In the genomic region with DNA sequence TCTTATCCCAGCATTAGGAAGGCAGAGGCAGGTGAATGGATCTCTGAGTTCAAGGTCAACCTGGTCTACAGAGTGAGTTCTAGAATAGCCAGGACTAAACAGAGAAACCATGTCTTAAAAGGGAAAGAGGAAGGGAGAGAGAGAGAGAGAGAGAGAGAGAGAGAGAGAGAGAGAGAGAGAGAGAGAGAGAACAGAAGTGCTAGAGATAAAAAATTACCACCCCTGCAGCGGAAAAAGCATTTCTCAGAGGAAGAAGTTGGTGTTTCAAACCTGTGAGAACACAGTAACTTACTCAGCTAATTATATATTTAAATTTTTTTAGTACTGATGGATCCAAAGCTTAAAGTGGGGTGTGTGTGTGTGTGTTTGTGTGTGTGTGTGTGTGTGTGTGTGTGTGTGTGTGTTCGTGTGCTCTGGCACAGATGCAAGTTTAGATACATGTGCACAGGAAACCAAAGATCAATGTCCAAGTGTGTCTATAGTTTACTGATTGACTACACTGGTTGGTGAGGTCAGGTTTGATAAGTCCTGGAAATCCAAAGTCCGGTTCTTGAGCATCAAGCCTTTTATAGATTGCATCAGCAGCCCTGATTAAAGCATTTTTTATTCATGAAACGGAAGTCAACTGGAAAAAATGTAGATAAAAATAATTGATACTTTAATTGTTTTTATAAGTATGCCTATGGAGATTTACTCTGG, we compare ENCODE assay signal across 27 mouse cellular contexts. TPM values are rescaled to one million over a fixed set of nuclear protein-coding genes. Genes with fewer than 3 reads are reported as not detected.
DNase-seq lines count a peak whose midpoint lies in the region; ATAC-seq and TF ChIP-seq lines count a peak whose summit lies in the region.
"Had no signal": no experiment of that assay in that cellular context is flagged by ENCODE, and none has a peak within 500 bp of the region (broad histone marks: within the 10 kb centered on the region; RNA-seq: fewer than 3 reads in every experiment).

No protein-coding gene starts in this region.

- no peak overlapping the region for H3K27ac ChIP-seq in kidney, postnatal 0 days
- no peak overlapping the region for H3K27ac ChIP-seq in kidney, embryonic 15.5 days
- H3K27ac ChIP-seq in intestine, embryonic 15.5 days: 0 out of 2 replicates have a peak overlapping the region, but pooled peaks have one; percentile 13
- peak overlapping the region; percentile 68 for H3K27ac ChIP-seq in liver, postnatal 0 days (ENCODE audit: low read depth)
- no peak overlapping the region for H3K27ac ChIP-seq in heart, embryonic 12.5 days (ENCODE audit: poor library complexity, severe bottlenecking)
- H3K27ac ChIP-seq: embryonic facial prominence, embryonic 12.5 days; heart, embryonic 15.5 days; hindbrain, embryonic 12.5 days; hindbrain, postnatal 0 days; layer of hippocampus, adult 2 months; midbrain, embryonic 10.5 days had no signal

- TF ChIP-seq CTCF in kidney, postnatal 0 days (IDR thresholded peaks at IDR 0.05; ENCODE audit: low read depth): no peak
- TF ChIP-seq CTCF in liver, postnatal 0 days (IDR thresholded peaks at IDR 0.05; ENCODE audit: low read depth): no peak

- peak; percentile 30; the same call in 1 of the 2 replicates for TF ChIP-seq EP300 in liver, postnatal 0 days (IDR thresholded peaks at IDR 0.05; ENCODE audit: low read depth)

- no peak overlapping the region for H3K4me3 ChIP-seq in kidney, postnatal 0 days (replicated peaks; ENCODE audit: low read depth, low read length)
- no peak overlapping the region for H3K4me3 ChIP-seq in kidney, embryonic 15.5 days (replicated peaks)
- H3K4me3 ChIP-seq in intestine, embryonic 15.5 days (replicated peaks): no peak overlapping the region
- no peak overlapping the region for H3K4me3 ChIP-seq in liver, postnatal 0 days (ENCODE audit: low read depth, low read length)
- no peak overlapping the region for H3K4me3 ChIP-seq in heart, embryonic 12.5 days
- H3K4me3 ChIP-seq: embryonic facial prominence, embryonic 12.5 days; heart, embryonic 15.5 days; hindbrain, embryonic 12.5 days; layer of hippocampus, adult 2 months; midbrain, embryonic 10.5 days had no signal

- no peak overlapping the region for H3K4me2 ChIP-seq in kidney, postnatal 0 days (ENCODE audit: low read length)
- H3K4me2 ChIP-seq in kidney, embryonic 15.5 days: no peak overlapping the region
- H3K4me2 ChIP-seq in intestine, embryonic 15.5 days (replicated peaks): no peak overlapping the region
- H3K4me2 ChIP-seq in liver, postnatal 0 days (ENCODE audit: low read depth, low read length): no peak overlapping the region
- no peak overlapping the region for H3K4me2 ChIP-seq in heart, embryonic 12.5 days
- H3K4me2 ChIP-seq: embryonic facial prominence, embryonic 12.5 days; heart, embryonic 15.5 days; hindbrain, embryonic 12.5 days had no signal

- no peaks in the 10 kb centered on the region for H3K36me3 ChIP-seq in kidney, postnatal 0 days (ENCODE audit: insufficient read depth, low read length)
- no peaks in the 10 kb centered on the region for H3K36me3 ChIP-seq in kidney, embryonic 15.5 days
- no peaks in the 10 kb centered on the region for H3K36me3 ChIP-seq in intestine, embryonic 15.5 days
- no peaks in the 10 kb centered on the region for H3K36me3 ChIP-seq in liver, postnatal 0 days (replicated peaks; ENCODE audit: insufficient read depth, low read length)
- H3K36me3 ChIP-seq in heart, embryonic 12.5 days: no peaks in the 10 kb centered on the region
- H3K36me3 ChIP-seq: embryonic facial prominence, embryonic 12.5 days; heart, embryonic 15.5 days; hindbrain, embryonic 12.5 days; midbrain, embryonic 10.5 days had no signal

- H3K9ac ChIP-seq in kidney, postnatal 0 days (ENCODE audit: low read depth, low read length): no peak overlapping the region
- no peak overlapping the region for H3K9ac ChIP-seq in kidney, embryonic 15.5 days
- no peak overlapping the region for H3K9ac ChIP-seq in intestine, embryonic 15.5 days
- no peak overlapping the region for H3K9ac ChIP-seq in liver, postnatal 0 days (replicated peaks)
- no peak overlapping the region for H3K9ac ChIP-seq in heart, embryonic 12.5 days
- H3K9ac ChIP-seq: embryonic facial prominence, embryonic 12.5 days; heart, embryonic 15.5 days; hindbrain, embryonic 12.5 days had no signal

- H3K27me3 ChIP-seq in kidney, postnatal 0 days (ENCODE audit: insufficient read depth, low read length): no peaks in the 10 kb centered on the region
- no peaks in the 10 kb centered on the region for H3K27me3 ChIP-seq in kidney, embryonic 15.5 days
- no peaks in the 10 kb centered on the region for H3K27me3 ChIP-seq in intestine, embryonic 15.5 days (replicated peaks)
- no peaks in the 10 kb centered on the region for H3K27me3 ChIP-seq in liver, postnatal 0 days (ENCODE audit: insufficient read depth, low read length)
- no peaks in the 10 kb centered on the region for H3K27me3 ChIP-seq in heart, embryonic 12.5 days (replicated peaks)
- H3K27me3 ChIP-seq: embryonic facial prominence, embryonic 12.5 days; heart, embryonic 15.5 days; hindbrain, embryonic 12.5 days had no signal

- H3K9me3 ChIP-seq in kidney, postnatal 0 days (replicated peaks; ENCODE audit: low read length): no peaks in the 10 kb centered on the region
- no peaks in the 10 kb centered on the region for H3K9me3 ChIP-seq in kidney, embryonic 15.5 days (replicated peaks)
- no peaks in the 10 kb centered on the region for H3K9me3 ChIP-seq in intestine, embryonic 15.5 days
- H3K9me3 ChIP-seq in liver, postnatal 0 days (ENCODE audit: low read length): no peaks in the 10 kb centered on the region
- H3K9me3 ChIP-seq in heart, embryonic 12.5 days (replicated peaks): no peaks in the 10 kb centered on the region
- H3K9me3 ChIP-seq: embryonic facial prominence, embryonic 12.5 days; heart, embryonic 15.5 days; hindbrain, embryonic 12.5 days; midbrain, embryonic 10.5 days had no signal

- DNase-seq in kidney, postnatal 0 days (ENCODE audit: low spot score): no peak
- no peak for DNase-seq in liver, postnatal 0 days
- no peak for DNase-seq in left cerebral cortex, adult 9 months (ENCODE audit: low spot score in 2 of 2)
- DNase-seq: adrenal gland, postnatal 14 days; cerebellum, adult 11 months; cerebellum, adult 9-11 months; embryo, embryonic 11 days; gastrocnemius, postnatal 36 days; left cerebral cortex, postnatal 4 days; lung, adult 2 months; lung, postnatal 10 days; right cerebral cortex, postnatal 25 days; spleen, adult 18-20 months; thymus, adult 18-20 months; thymus, postnatal 25 days had no signal

- 69% methylated on average over 4 of the region's 4 CpGs for WGBS in kidney, postnatal 0 days
- WGBS in kidney, embryonic 15.5 days: 70% methylated on average over 4 of the region's 4 CpGs
- 56% methylated on average over 4 of the region's 4 CpGs for WGBS in intestine, embryonic 15.5 days
- 47% methylated on average over 4 of the region's 4 CpGs for WGBS in liver, postnatal 0 days (ENCODE audit: insufficient replicate concordance)
- 67% methylated on average over 4 of the region's 4 CpGs for WGBS in heart, embryonic 12.5 days

- no peaks in the 10 kb centered on the region for H3K4me1 ChIP-seq in kidney, postnatal 0 days (replicated peaks; ENCODE audit: insufficient read depth, low read length)
- 0 out of 2 replicates have a peak, but pooled peaks cover 3% of the 10 kb centered on the region for H3K4me1 ChIP-seq in kidney, embryonic 15.5 days
- peaks cover 4% of the 10 kb centered on the region; the same call in 1 of the 2 replicates for H3K4me1 ChIP-seq in intestine, embryonic 15.5 days (replicated peaks)
- H3K4me1 ChIP-seq in liver, postnatal 0 days (ENCODE audit: insufficient read depth): peaks cover 26% of the 10 kb centered on the region
- no peaks in the 10 kb centered on the region; the same call in 1 of the 2 replicates for H3K4me1 ChIP-seq in heart, embryonic 12.5 days (replicated peaks)
- H3K4me1 ChIP-seq: embryonic facial prominence, embryonic 12.5 days; heart, embryonic 15.5 days; hindbrain, embryonic 12.5 days; midbrain, embryonic 10.5 days had no signal

- 0 out of 2 replicates have a peak, but pooled peaks have one; percentile 37 for ATAC-seq in kidney, postnatal 0 days (replicated peaks; ENCODE audit: low FRiP score, low read depth)
- no peak for ATAC-seq in kidney, embryonic 15.5 days (replicated peaks; ENCODE audit: low FRiP score)
- ATAC-seq in CD4-positive, CD25-positive, alpha-beta regulatory T cell, adult 4 months: peak; percentile 16
- ATAC-seq in intestine, embryonic 15.5 days: peak; percentile 72
- peak; percentile 75 for ATAC-seq in liver, postnatal 0 days
- ATAC-seq in heart, embryonic 12.5 days (ENCODE audit: insufficient number of reproducible peaks, low FRiP score): no peak
- ATAC-seq: forebrain, embryonic 14.5 days; hindbrain, postnatal 0 days; midbrain, embryonic 16.5 days had no signal

RNA-seq across cellular contexts. Expression of a gene that starts 15.2 kb away (rescaled TPM):
- 124 and 135 TPM in 2 replicates for polyA plus RNA-seq in kidney, postnatal 0 days (2015; fragmentation: Nextera tagmentation; extraction: Ambion mirVana)
- 45.7 and 47.5 TPM in 2 replicates for polyA plus RNA-seq in kidney, embryonic 15.5 days (2015; fragmentation: Nextera tagmentation; extraction: Ambion mirVana)
- polyA plus RNA-seq in CD4-positive, CD25-positive, alpha-beta regulatory T cell, adult 4 months (2017; shearing (Covaris generic)): 10 to 100 TPM in 1 of 2 experiments, 1 to 10 TPM in 1; 6.1 to 11.7 TPM
- 90.4 and 95.3 TPM in 2 replicates for polyA plus RNA-seq in intestine, embryonic 15.5 days (2015; fragmentation: Nextera tagmentation; extraction: Ambion mirVana)
- 36.4 and 37.9 TPM in 2 replicates for polyA plus RNA-seq in liver, postnatal 0 days (2015; fragmentation: Nextera tagmentation; extraction: Ambion mirVana)
- polyA plus RNA-seq in heart, embryonic 12.5 days (2016; fragmentation: Nextera tagmentation; extraction: Ambion mirVana): 69.5 and 77.4 TPM in 2 replicates

Comparison
In these comparisons a context has a peak if more than half of its experiments do, and no peak if none do; other contexts are left out.
1. ATAC-seq: peak in kidney, postnatal 0 days (single experiment), CD4-positive, CD25-positive, alpha-beta regulatory T cell, adult 4 months (single experiment), intestine, embryonic 15.5 days (single experiment) and liver, postnatal 0 days (single experiment); none in kidney, embryonic 15.5 days (single experiment) and heart, embryonic 12.5 days (single experiment).
2. H3K27ac ChIP-seq: peak in intestine, embryonic 15.5 days (single experiment) and liver, postnatal 0 days (single experiment); none in kidney, postnatal 0 days (single experiment), kidney, embryonic 15.5 days (single experiment) and heart, embryonic 12.5 days (single experiment).